Mouse (Mus musculus): Measurements from ENCODE around the gene Mul1.

DNA sequence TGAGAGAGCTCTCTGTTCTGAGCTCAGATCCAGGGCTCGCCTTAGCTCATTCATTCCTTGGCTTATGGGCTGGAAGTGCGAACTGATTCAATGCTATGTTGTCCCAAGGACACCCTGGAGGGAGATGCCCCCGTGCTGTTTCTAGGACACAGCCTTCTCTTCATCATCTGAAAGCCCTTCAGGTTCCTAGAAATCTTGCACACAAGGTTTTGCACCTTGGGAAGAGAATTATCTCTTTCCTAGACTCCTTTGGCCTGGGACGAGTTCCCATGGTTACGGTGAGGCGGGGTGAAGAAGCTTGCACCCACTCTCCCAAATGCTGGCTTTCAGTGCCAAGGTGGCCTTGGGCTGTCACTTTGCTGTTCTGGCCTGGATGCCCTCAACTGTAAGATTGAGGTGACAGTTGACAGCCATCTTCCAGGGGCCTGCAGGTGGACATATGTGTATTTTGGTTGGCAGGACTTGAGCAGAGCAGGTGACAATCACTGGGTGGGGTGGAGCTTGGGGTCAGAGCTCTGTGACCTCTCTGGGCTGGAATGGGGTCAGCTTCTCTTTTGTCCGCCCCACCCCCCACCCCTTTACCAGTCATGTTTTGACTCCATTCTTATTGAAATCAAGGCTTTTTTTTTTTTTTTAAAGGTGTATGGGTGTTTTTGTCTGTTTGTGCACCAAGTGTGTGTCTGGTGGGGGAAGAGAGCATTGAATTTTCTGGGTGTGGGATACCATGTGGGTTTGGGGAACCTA, 14.6 kb downstream of the Mul1 start:
- TF ChIP-seq POLR2A (IDR thresholded peaks at IDR 0.05; ENCODE audit: borderline replicate concordance, control insufficient read depth, low read depth, low read length) (no peak), CTCF (IDR thresholded peaks at IDR 0.05; ENCODE audit: control insufficient read depth, insufficient read depth, low read length) (no peak)
